Mouse (Mus musculus): ENCODE results near the gene Pla2g4f.

DNA sequence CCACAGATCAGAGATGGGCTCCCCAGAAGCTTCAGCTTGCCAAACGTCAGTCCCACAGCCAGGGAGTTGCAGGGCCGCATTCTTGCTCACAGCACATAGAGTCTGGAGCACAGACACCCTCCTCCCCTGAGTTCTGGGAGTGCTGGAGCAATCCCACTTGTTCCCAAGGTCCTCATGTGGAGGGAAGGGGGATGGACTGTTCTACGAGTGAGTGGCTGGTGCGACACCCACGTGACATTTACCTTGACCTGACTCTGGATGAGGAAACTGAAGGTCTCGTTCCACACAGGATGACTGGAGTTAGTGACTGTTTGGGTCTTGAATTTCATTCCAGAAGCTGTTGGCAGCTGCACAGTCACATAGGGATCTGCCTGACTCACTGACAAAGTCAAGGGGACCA lies 30.4 kb downstream of the Pla2g4f start:
- TF ChIP-seq CTCF (IDR thresholded peaks at IDR 0.05 in 2 of 3, conservative IDR thresholded peaks at IDR 0.05 in 1 of 3; ENCODE audit: control insufficient read depth in 1 of 3, insufficient read depth in 1 of 3, low read depth in 2 of 3, low read length in 3 of 3, poor library complexity in 1 of 3, severe bottlenecking in 1 of 3) (no peak), HCFC1 (IDR thresholded peaks at IDR 0.05; ENCODE audit: low read depth, low read length) (no peak), USF2 (IDR thresholded peaks at IDR 0.05; ENCODE audit: borderline replicate concordance in 1 of 2, insufficient read depth in 1 of 2, low read depth in 1 of 2, low read length in 2 of 2) (no peak), POLR2A (IDR thresholded peaks at IDR 0.05; ENCODE audit: control insufficient read depth in 1 of 2, insufficient read depth in 1 of 2, low read depth in 1 of 2, low read length in 2 of 2, poor library complexity in 1 of 2) (no peak), GATA1 (IDR thresholded peaks at IDR 0.05; ENCODE audit: low read depth, low read length) (no peak), ZMIZ1 (IDR thresholded peaks at IDR 0.05; ENCODE audit: low read depth, low read length) (no peak), ELF1 (IDR thresholded peaks at IDR 0.05; ENCODE audit: low read depth, low read length) (no peak), ETS1 (IDR thresholded peaks at IDR 0.05; ENCODE audit: low read depth, low read length) (no peak), GABPA (IDR thresholded peaks at IDR 0.05; ENCODE audit: low read depth, low read length) (no peak), CHD2 (IDR thresholded peaks at IDR 0.05; ENCODE audit: low read length) (no peak), NRF1 (IDR thresholded peaks at IDR 0.05; ENCODE audit: insufficient read depth, low read depth, low read length, poor library complexity, severe bottlenecking) (no peak), RCOR1 (IDR thresholded peaks at IDR 0.05; ENCODE audit: low read depth, low read length) (no peak), TAL1 (IDR thresholded peaks at IDR 0.05; ENCODE audit: low read length) (no peak), ZNF384 (IDR thresholded peaks at IDR 0.05; ENCODE audit: low read depth, low read length) (no peak)
